Mouse (Mus musculus) liver, postnatal 0 days (tissue): ENCODE measurements around the gene Gcg.

Source experiments
- CTCF ChIP-seq: sonication (generic); IDR thresholded peaks from 2 replicates; pipeline ENCODE4 v1.5.1; 2016; ENCODE audit warnings: antibody characterized with exemption, low read depth
- EP300 ChIP-seq: IDR thresholded peaks from 2 replicates; pipeline ENCODE4 v1.6.1; 2016; ENCODE audit warnings: antibody characterized with exemption, low read depth, mild to moderate bottlenecking

DNA sequence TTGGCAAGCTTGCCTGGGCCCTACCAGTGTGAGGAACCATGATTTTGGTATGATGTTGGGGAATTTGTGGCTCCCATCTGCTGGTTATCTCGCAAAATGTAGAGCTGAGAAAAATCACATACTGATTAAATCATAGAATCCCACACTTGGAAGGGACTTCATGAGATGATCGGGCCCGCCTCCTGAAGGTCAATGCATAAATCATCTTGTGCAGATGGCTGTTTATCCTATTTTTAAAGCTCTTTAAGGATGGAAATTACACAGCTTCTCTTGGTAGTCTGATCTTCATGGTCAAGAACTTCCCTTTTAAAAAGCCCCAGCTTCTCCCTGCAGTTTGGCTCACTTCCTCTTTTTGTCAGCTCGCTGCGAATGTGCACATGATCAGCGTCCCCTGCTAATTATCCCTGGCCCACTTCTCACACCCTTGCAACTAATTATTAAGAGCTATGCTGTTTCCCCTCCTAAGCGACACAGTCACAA is 23.2 kb downstream of the Gcg start:
- TF ChIP-seq EP300 (no peak), CTCF (no peak)
